Mouse (Mus musculus): Measurements from ENCODE around the gene Igf1.

Gene Igf1

GRCm38 (mm10) chr10:87858013-87858806 is at the start of gene Igf1:
Igf1 (plus strand) TSS chr10:87858265.
- DNase-seq (ENCODE audit: low read depth, low spot score), result no peak

- no peak for DNase-seq (ENCODE audit: low read depth, low spot score)
Observed at GRCm38 (mm10) chr10:87812157-87813072, 45.6 kb upstream of the Igf1 start.

GRCm38 (mm10) chr10:87813073-87813590 is 44.9 kb upstream of the Igf1 start:
- DNase-seq (ENCODE audit: low read depth, low spot score), result no peak

- DNase-seq (ENCODE audit: low read depth, low spot score), result no peak
Observed at GRCm38 (mm10) chr10:87816861-87817260, 41.2 kb upstream of the Igf1 start.

GRCm38 (mm10) chr10:87817786-87818185 is 40.3 kb upstream of the Igf1 start:
- no peak for DNase-seq (ENCODE audit: low read depth, low spot score)

GRCm38 (mm10) chr10:87821906-87822305 is 36.2 kb upstream of the Igf1 start:
- no peak for DNase-seq (ENCODE audit: low read depth, low spot score)

GRCm38 (mm10) chr10:87830012-87830411 is 28.1 kb upstream of the Igf1 start:
- DNase-seq (ENCODE audit: low read depth, low spot score), result no peak

- DNase-seq (ENCODE audit: low read depth, low spot score), result no peak
Observed at GRCm38 (mm10) chr10:87830639-87831038, 27.4 kb upstream of the Igf1 start.

GRCm38 (mm10) chr10:87832101-87832500 is 26.0 kb upstream of the Igf1 start:
- DNase-seq (ENCODE audit: low read depth, low spot score), result no peak

- no peak for DNase-seq (ENCODE audit: low read depth, low spot score)
Observed at GRCm38 (mm10) chr10:87839454-87839853, 18.6 kb upstream of the Igf1 start.

GRCm38 (mm10) chr10:87842501-87842900 is 15.6 kb upstream of the Igf1 start:
- DNase-seq (ENCODE audit: low read depth, low spot score), result no peak

GRCm38 (mm10) chr10:87844917-87845552 is 13.0 kb upstream of the Igf1 start:
- no peak for DNase-seq (ENCODE audit: low read depth, low spot score)

GRCm38 (mm10) chr10:87847882-87848281 is 10.2 kb upstream of the Igf1 start:
- DNase-seq (ENCODE audit: low read depth, low spot score), result no peak

- DNase-seq (ENCODE audit: low read depth, low spot score), result no peak
Observed at GRCm38 (mm10) chr10:87848419-87848818, 9.6 kb upstream of the Igf1 start.

GRCm38 (mm10) chr10:87851492-87851891 is 6.6 kb upstream of the Igf1 start:
- DNase-seq (ENCODE audit: low read depth, low spot score), result no peak

- DNase-seq (ENCODE audit: low read depth, low spot score), result peak; percentile 51
Observed at GRCm38 (mm10) chr10:87854408-87854807, 3.7 kb upstream of the Igf1 start.

- no peak for DNase-seq (ENCODE audit: low read depth, low spot score)
Observed at GRCm38 (mm10) chr10:87855423-87856122, 2.5 kb upstream of the Igf1 start.

GRCm38 (mm10) chr10:87857215-87857955 is 680 bp upstream of the Igf1 start:
- DNase-seq (ENCODE audit: low read depth, low spot score), result no peak

- DNase-seq (ENCODE audit: low read depth, low spot score), result no peak
Observed at GRCm38 (mm10) chr10:87858939-87859338, 874 bp downstream of the Igf1 start.

GRCm38 (mm10) chr10:87859453-87859852 is 1.4 kb downstream of the Igf1 start:
- no peak for DNase-seq (ENCODE audit: low read depth, low spot score)
